Comparison of ENCODE assay signal across 33 mouse cellular contexts in the genomic region with DNA sequence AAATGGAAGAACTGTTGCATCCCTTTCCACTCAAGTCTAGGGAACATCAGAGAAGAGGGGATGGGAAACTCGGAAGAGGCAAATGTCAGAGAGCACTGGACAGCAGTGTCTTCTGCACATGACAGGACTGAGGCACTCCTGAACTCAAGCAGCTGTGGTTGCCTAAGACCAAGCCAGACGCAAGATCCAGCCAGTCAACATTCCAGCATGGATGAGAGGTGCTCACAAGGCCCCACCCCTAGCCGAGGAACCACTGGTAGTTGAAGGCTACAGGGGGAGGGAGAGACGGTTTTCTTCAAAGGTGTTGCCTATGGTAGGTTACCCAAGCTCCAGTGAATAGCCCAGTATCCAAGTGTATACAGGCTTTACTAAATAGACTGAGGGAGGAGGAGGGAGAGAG. TPM values are rescaled to one million over a fixed set of nuclear protein-coding genes. Genes with fewer than 3 reads are reported as not detected.
DNase-seq lines count a peak whose midpoint lies in the region; ATAC-seq lines count a peak whose summit lies in the region.
"Had no signal": no experiment of that assay in that cellular context is flagged by ENCODE, and none has a peak within 500 bp of the region (broad histone marks: within the 10 kb centered on the region; RNA-seq: fewer than 3 reads in every experiment).

No protein-coding gene starts in this region.

- H3K27ac ChIP-seq in heart, embryonic 10.5 days: no peak overlapping the region
- H3K27ac ChIP-seq in heart, embryonic 12.5 days (ENCODE audit: poor library complexity, severe bottlenecking): no peak overlapping the region
- peak overlapping the region; percentile 15; the same call in 1 of the 2 replicates for H3K27ac ChIP-seq in lung, embryonic 16.5 days (ENCODE audit: low read length)
- H3K27ac ChIP-seq in hindbrain, embryonic 11.5 days (ENCODE audit: low read depth, low read length): no peak overlapping the region
- H3K27ac ChIP-seq: embryonic facial prominence, embryonic 13.5 days; gastrocnemius, adult 2 months; heart, adult 2 months; hindbrain, embryonic 12.5 days had no signal

- no peak overlapping the region for H3K4me2 ChIP-seq in heart, embryonic 12.5 days
- no peak overlapping the region for H3K4me2 ChIP-seq in lung, embryonic 16.5 days (ENCODE audit: low read depth, low read length)
- H3K4me2 ChIP-seq in hindbrain, embryonic 11.5 days (replicated peaks; ENCODE audit: low read depth, low read length): no peak overlapping the region
- H3K4me2 ChIP-seq: embryonic facial prominence, embryonic 13.5 days; hindbrain, embryonic 12.5 days; midbrain, embryonic 11.5 days had no signal

- no peak overlapping the region for H3K9ac ChIP-seq in heart, embryonic 12.5 days
- H3K9ac ChIP-seq in lung, embryonic 16.5 days (ENCODE audit: low read length): no peak overlapping the region
- H3K9ac ChIP-seq in hindbrain, embryonic 11.5 days (ENCODE audit: low read depth, low read length): no peak overlapping the region
- H3K9ac ChIP-seq: embryonic facial prominence, embryonic 13.5 days; hindbrain, embryonic 12.5 days had no signal

- 78% methylated on average over 4 of the region's 4 CpGs for WGBS in heart, embryonic 10.5 days
- WGBS in heart, embryonic 12.5 days: 83% methylated on average over 4 of the region's 4 CpGs
- 51% methylated on average over 4 of the region's 4 CpGs for WGBS in lung, embryonic 16.5 days
- 82% methylated on average over 4 of the region's 4 CpGs for WGBS in hindbrain, embryonic 11.5 days

- no peak for ATAC-seq in heart, embryonic 12.5 days (ENCODE audit: insufficient number of reproducible peaks, low FRiP score)
- peak; percentile 89 for ATAC-seq in lung, embryonic 16.5 days (ENCODE audit: low read depth)
- no peak for ATAC-seq in hindbrain, embryonic 11.5 days (ENCODE audit: low FRiP score)
- ATAC-seq: forebrain, embryonic 16.5 days; midbrain, embryonic 16.5 days; Patski had no signal

- no peaks in the 10 kb centered on the region for H3K27me3 ChIP-seq in heart, embryonic 10.5 days (ENCODE audit: insufficient read depth, poor library complexity, severe bottlenecking)
- H3K27me3 ChIP-seq in heart, embryonic 12.5 days (replicated peaks): no peaks in the 10 kb centered on the region
- no peaks in the 10 kb centered on the region for H3K27me3 ChIP-seq in lung, embryonic 16.5 days (ENCODE audit: control insufficient read depth, insufficient read depth, low read depth, low read length)
- H3K27me3 ChIP-seq in hindbrain, embryonic 11.5 days (ENCODE audit: control insufficient read depth, insufficient read depth, low read length): no peaks in the 10 kb centered on the region
- H3K27me3 ChIP-seq: embryonic facial prominence, embryonic 13.5 days; hindbrain, embryonic 12.5 days; Patski had no signal

- peak; percentile 63 for DNase-seq in heart, embryonic 10.5 days (ENCODE audit: low spot score)
- DNase-seq in lung, adult 18-20 months: peak; percentile 86 to 90
- DNase-seq in lung, postnatal 36 days: peak; percentile 89
- DNase-seq in c-Kit-positive CD71-positive TER-119-positive erythroid progenitor cells, embryonic 14.5 days (ENCODE audit: low spot score): no peak
- DNase-seq in right cerebral cortex, postnatal 25 days: no peak
- no peak for DNase-seq in hindbrain, embryonic 11.5 days (ENCODE audit: low spot score)
- DNase-seq: adrenal gland, postnatal 14 days; cerebellum, adult 11-12 months; cerebellum, adult 9-11 months; embryo, embryonic 11 days; gastrocnemius, adult 2 months; gastrocnemius, postnatal 36 days; heart, adult 2 months; kidney, adult 11 months; kidney, postnatal 4 days; layer of hippocampus, postnatal 36 days; liver; thymus, postnatal 14 days had no signal

- H3K36me3 ChIP-seq in heart, embryonic 10.5 days: no peaks in the 10 kb centered on the region
- H3K36me3 ChIP-seq in heart, embryonic 12.5 days: no peaks in the 10 kb centered on the region
- H3K36me3 ChIP-seq in lung, embryonic 16.5 days (ENCODE audit: control insufficient read depth, insufficient read depth, low read length): no peaks in the 10 kb centered on the region
- no peaks in the 10 kb centered on the region for H3K36me3 ChIP-seq in hindbrain, embryonic 11.5 days (ENCODE audit: control insufficient read depth, insufficient read depth, low read length)
- H3K36me3 ChIP-seq: embryonic facial prominence, embryonic 13.5 days; hindbrain, embryonic 12.5 days had no signal

- H3K4me3 ChIP-seq in heart, embryonic 10.5 days: no peak overlapping the region
- no peak overlapping the region for H3K4me3 ChIP-seq in heart, embryonic 12.5 days
- no peak overlapping the region for H3K4me3 ChIP-seq in lung, embryonic 16.5 days (ENCODE audit: low read length)
- no peak overlapping the region for H3K4me3 ChIP-seq in hindbrain, embryonic 11.5 days (ENCODE audit: low read depth, low read length)
- H3K4me3 ChIP-seq: embryonic facial prominence, embryonic 13.5 days; erythroblast, embryonic 14.5 days; gastrocnemius, adult 2 months; heart, adult 2 months; hindbrain, embryonic 12.5 days had no signal

- H3K9me3 ChIP-seq in heart, embryonic 10.5 days: no peaks in the 10 kb centered on the region
- no peaks in the 10 kb centered on the region for H3K9me3 ChIP-seq in heart, embryonic 12.5 days (replicated peaks)
- H3K9me3 ChIP-seq in lung, embryonic 16.5 days (ENCODE audit: control insufficient read depth, low read length): no peaks in the 10 kb centered on the region
- H3K9me3 ChIP-seq in hindbrain, embryonic 11.5 days (ENCODE audit: control insufficient read depth, low read length): no peaks in the 10 kb centered on the region
- H3K9me3 ChIP-seq: embryonic facial prominence, embryonic 13.5 days; hindbrain, embryonic 12.5 days had no signal

- H3K4me1 ChIP-seq in heart, embryonic 10.5 days: no peaks in the 10 kb centered on the region
- H3K4me1 ChIP-seq in heart, embryonic 12.5 days (replicated peaks): no peaks in the 10 kb centered on the region
- no peaks in the 10 kb centered on the region for H3K4me1 ChIP-seq in lung, embryonic 16.5 days (replicated peaks; ENCODE audit: control insufficient read depth, insufficient read depth, low read length)
- no peaks in the 10 kb centered on the region for H3K4me1 ChIP-seq in hindbrain, embryonic 11.5 days (replicated peaks; ENCODE audit: control insufficient read depth, insufficient read depth, low read length)
- H3K4me1 ChIP-seq: hindbrain, embryonic 12.5 days had no signal

RNA-seq across cellular contexts. Expression of a gene that starts 24.8 kb away (rescaled TPM):
- polyA plus RNA-seq in heart, embryonic 10.5 days (2016; fragmentation: Nextera tagmentation; extraction: Ambion mirVana): not detected in 2 replicates
- polyA plus RNA-seq in heart, embryonic 12.5 days (2016; fragmentation: Nextera tagmentation; extraction: Ambion mirVana): not detected in 2 replicates
- 3.5 and 7.7 TPM in 2 replicates for polyA plus RNA-seq in lung, embryonic 16.5 days (2015; fragmentation: Nextera tagmentation; extraction: Ambion mirVana)
- polyA plus RNA-seq in hindbrain, embryonic 11.5 days (2014; fragmentation: Nextera tagmentation; extraction: Ambion mirVana): not detected in 2 replicates
- polyA plus RNA-seq: embryonic facial prominence, embryonic 13.5 days; erythroblast, embryonic 14.5 days; forebrain, embryonic 11.5 days; forebrain, embryonic 16.5 days; heart, embryonic 14.5 days; hindbrain, embryonic 12.5 days; limb, embryonic 11.5 days; liver, embryonic 16.5 days; midbrain, embryonic 11.5 days; neural tube, embryonic 11.5 days; urinary bladder, adult 2 months had no signal

Comparison
In these comparisons a context has a peak if more than half of its experiments do, and no peak if none do; other contexts are left out.
1. DNase-seq: peak in heart, embryonic 10.5 days (single experiment), lung, adult 18-20 months (2 of 2) and lung, postnatal 36 days (single experiment); none in c-Kit-positive CD71-positive TER-119-positive erythroid progenitor cells, embryonic 14.5 days (single experiment), right cerebral cortex, postnatal 25 days (single experiment) and hindbrain, embryonic 11.5 days (single experiment).